Mouse (Mus musculus) heart, embryonic 13.5 days (tissue): Measurements from ENCODE around the gene Ttyh2. TPM values are rescaled to one million over a fixed set of nuclear protein-coding genes. Genes with fewer than 3 reads are reported as not detected.

Source experiments
- ATAC-seq: fragments of 200-750 bp; cut with Nextera tagmentation; 2 replicates; pipeline ENCODE4 v1.8.0; 2017; ENCODE audit warnings: moderate TSS enrichment; ENCODE audit not compliant: insufficient number of reproducible peaks, low FRiP score, low TSS enrichment; ENCODE audit errors: extremely low read depth
- H3K27ac ChIP-seq: fragments of 300-500 bp; sonication (generic); replicated peaks from 2 replicates; pipeline ENCODE4 v1.5.1; 2015; ENCODE audit warnings: moderate library complexity, mild to moderate bottlenecking, inconsistent platforms
- H3K27me3 ChIP-seq: fragments of 300-500 bp; sonication (generic); replicated peaks from 2 replicates; pipeline ENCODE4 v1.6.1; 2015; ENCODE audit warnings: mild to moderate bottlenecking, inconsistent platforms
- H3K36me3 ChIP-seq: fragments of 300-500 bp; sonication (generic); 2 replicates; pipeline ENCODE4 v1.6.1; 2015; ENCODE audit warnings: mild to moderate bottlenecking, inconsistent platforms
- H3K4me1 ChIP-seq: fragments of 300-500 bp; sonication (generic); 2 replicates; pipeline ENCODE4 v1.6.1; 2015; ENCODE audit warnings: inconsistent platforms
- H3K4me2 ChIP-seq: fragments of 300-500 bp; sonication (generic); 2 replicates; pipeline ENCODE4 v1.6.1; 2015; ENCODE audit warnings: inconsistent platforms, mild to moderate bottlenecking, moderate library complexity
- H3K4me3 ChIP-seq: fragments of 300-500 bp; sonication (generic); 2 replicates; pipeline ENCODE4 v1.5.1; 2015; ENCODE audit warnings: moderate library complexity, mild to moderate bottlenecking, inconsistent platforms
- H3K9ac ChIP-seq: fragments of 300-500 bp; sonication (generic); 2 replicates; pipeline ENCODE4 v1.6.1; 2015; ENCODE audit warnings: inconsistent platforms, mild to moderate bottlenecking, moderate library complexity
- H3K9me3 ChIP-seq: fragments of 300-500 bp; sonication (generic); 2 replicates; pipeline ENCODE4 v1.6.1; 2016; ENCODE audit warnings: inconsistent platforms
- WGBS: fragments of 180-500 bp; shearing (Covaris S2); methylation state at CpG from one replicate; pipeline ENCODE4 v1.1.7; 2015; ENCODE audit warnings: mixed read lengths; 5-methylcytosine and 5-hydroxymethylcytosine counted together
- polyA plus RNA-seq: library from polyadenylated mRNA; unstranded; fragments of >200 nt; fragmentation: Nextera tagmentation; extraction: Ambion mirVana; gene quantifications from 2 replicates; pipeline ENCODE4 v1.2.1, GENCODE M21; 2015

Gene Ttyh2
- polyA plus RNA-seq, 1 experiment from 2014 or later = 7.5 TPM

DNA sequence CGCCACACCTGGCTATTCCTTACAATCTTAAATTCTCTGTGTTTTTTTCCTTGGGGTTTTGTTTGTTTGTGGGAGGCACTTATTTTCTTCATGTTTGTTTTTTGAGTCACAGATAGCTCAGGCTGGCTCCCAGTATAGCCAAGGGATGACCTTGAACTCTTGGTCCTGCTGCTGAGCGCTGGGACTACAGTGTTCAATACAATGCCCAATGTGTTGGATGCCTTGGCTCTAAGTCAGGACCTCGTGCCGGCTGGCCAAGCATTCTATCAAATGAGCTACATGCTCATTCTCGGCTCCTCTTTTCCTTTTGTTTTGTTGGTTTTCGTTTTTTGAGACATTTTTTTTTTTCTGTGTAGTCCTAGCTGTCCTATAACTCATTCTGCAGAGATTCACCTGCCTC lies 18.2 kb downstream of the Ttyh2 start:
- Histone ChIP-seq H3K27me3 (no peaks in the 10 kb centered on the region), H3K4me2 (no peak overlapping the region), H3K9me3 (0 out of 2 replicates have a peak, but pooled peaks cover 2% of the 10 kb centered on the region), H3K9ac (no peak overlapping the region), H3K4me1 (peaks cover 4% of the 10 kb centered on the region; the same call in 1 of the 2 replicates), H3K27ac (no peak overlapping the region), H3K4me3 (no peak overlapping the region), H3K36me3 (peaks cover 9% of the 10 kb centered on the region)
- WGBS = 78% methylated on average over 6 of the region's 6 CpGs
- no peak for ATAC-seq

DNA sequence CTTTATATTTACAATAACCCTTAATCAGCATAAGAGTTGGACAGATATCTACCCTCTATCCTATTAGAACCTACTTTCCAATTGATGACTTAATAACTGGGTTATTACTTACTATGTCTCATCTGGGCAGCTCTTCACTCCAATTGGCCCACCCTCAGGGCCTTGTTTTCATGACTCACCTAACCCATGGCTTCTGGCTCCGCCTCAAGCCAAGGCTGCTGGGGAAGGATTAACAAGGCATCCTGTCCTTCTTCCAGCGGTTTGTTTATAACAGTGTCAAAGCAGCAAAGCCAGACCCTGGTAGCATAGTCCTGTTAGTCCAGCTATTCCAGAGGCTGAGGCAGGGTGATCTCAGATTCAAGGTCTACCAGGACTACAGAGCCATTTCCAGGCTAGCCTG lies 19.2 kb downstream of the Ttyh2 start:
- ATAC-seq = no peak
- 77% methylated on average over 2 of the region's 2 CpGs for WGBS
- Histone ChIP-seq H3K27me3 (no peaks in the 10 kb centered on the region), H3K9me3 (0 out of 2 replicates have a peak, but pooled peaks cover 2% of the 10 kb centered on the region), H3K4me1 (peaks cover 4% of the 10 kb centered on the region; the same call in 1 of the 2 replicates), H3K4me2 (no peak overlapping the region), H3K9ac (no peak overlapping the region), H3K27ac (no peak overlapping the region), H3K36me3 (peaks cover 9% of the 10 kb centered on the region), H3K4me3 (no peak overlapping the region)

DNA sequence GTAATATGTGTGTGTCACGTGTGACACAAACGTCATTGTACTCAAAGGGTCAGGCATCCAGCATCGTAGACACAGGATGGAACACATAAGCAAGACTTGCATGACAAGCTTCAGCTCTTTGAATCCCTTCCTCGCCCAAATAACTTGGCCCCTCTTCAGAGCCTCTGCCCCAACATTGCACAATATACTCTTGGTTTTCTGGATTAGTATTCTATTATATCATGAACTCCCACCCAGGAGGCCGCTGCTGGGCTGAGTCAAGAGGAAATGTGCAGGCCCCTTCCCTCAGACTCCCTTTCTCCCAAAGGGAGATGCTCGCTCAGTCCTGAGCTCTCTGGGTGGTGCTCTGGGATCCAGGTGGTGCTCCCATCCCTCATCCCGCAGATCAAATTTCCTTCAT lies 23.3 kb downstream of the Ttyh2 start:
- peaks cover 2% of the 10 kb centered on the region; the same call in 1 of the 2 replicates for H3K4me1 ChIP-seq
- H3K4me2 ChIP-seq = no peak overlapping the region
- peaks cover 9% of the 10 kb centered on the region for H3K36me3 ChIP-seq
- no peak overlapping the region for H3K27ac ChIP-seq
- no peak overlapping the region for H3K9ac ChIP-seq
- no peaks in the 10 kb centered on the region for H3K27me3 ChIP-seq
- WGBS = 89% methylated on average over 7 of the region's 7 CpGs
- 0 out of 2 replicates have a peak, but pooled peaks cover 2% of the 10 kb centered on the region for H3K9me3 ChIP-seq
- ATAC-seq = no peak
- H3K4me3 ChIP-seq = no peak overlapping the region

DNA sequence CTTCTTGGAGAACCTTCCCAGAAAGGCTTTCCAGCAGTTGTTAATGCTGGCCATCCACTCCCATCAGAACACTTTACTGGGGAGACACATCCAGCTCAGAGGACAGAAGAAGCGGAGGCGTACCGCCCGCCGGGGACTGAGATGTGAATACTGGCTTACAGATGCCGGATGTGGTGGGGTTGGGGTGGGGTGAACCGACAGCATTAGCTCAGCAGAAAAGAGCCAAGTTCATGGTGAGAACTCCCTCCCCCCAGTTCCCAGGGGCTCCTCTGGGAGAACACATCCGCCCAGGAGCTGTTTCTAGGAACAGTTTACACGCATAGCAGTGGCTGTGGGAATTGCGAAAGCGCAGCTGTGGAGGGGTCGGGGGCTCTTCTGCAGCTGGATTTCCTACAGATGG lies 24.3 kb downstream of the Ttyh2 start:
- 68% methylated on average over 12 of the region's 12 CpGs for WGBS

DNA sequence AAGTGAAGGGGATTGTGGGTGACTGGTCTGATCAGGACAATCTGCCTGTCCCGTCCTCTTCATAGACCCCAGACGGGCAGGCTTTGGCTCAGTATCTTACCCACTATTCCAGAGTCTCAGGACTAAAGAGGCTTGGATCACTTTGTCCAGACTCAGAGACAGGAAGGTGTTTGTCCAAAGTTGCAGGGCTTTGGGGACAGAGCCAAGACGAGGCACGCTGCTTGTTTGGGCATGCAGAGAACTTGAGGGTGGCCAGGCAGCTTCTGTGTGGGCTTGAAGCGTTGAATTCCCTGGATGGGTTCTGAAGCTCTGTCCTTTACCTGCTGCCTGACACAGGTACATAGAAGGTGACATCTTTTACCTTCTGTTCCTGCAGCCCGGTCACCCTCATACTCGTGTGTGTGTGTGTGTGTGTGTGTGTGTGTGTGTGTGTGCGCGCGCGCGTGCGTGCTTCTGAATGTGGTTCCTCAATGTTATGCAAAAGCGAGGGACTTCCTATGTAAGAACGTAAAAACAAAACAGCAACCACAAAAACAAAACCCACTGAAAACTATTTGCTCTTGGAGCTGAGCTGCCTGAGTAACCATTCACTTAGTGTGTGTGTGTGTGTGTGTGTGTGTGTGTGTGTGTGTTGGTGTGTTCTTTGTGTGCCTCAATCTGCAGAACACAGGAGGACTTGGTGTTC lies 27.2 kb downstream of the Ttyh2 start:
- Histone ChIP-seq H3K4me3 (no peak overlapping the region), H3K27me3 (no peaks in the 10 kb centered on the region), H3K4me2 (no peak overlapping the region), H3K36me3 (no peaks in the 10 kb centered on the region), H3K27ac (no peak overlapping the region), H3K4me1 (peaks cover 14% of the 10 kb centered on the region), H3K9ac (no peak overlapping the region), H3K9me3 (no peaks in the 10 kb centered on the region)
- 83% methylated on average over 15 of the region's 15 CpGs for WGBS
- ATAC-seq = no peak

More for the DNA sequence above, 24.3 kb downstream of the Ttyh2 start:
- H3K4me2 ChIP-seq = no peak overlapping the region
- H3K4me1 ChIP-seq = peaks cover 12% of the 10 kb centered on the region
- H3K27ac ChIP-seq = no peak overlapping the region
- H3K27me3 ChIP-seq = no peaks in the 10 kb centered on the region
- H3K9me3 ChIP-seq = 0 out of 2 replicates have a peak, but pooled peaks cover 2% of the 10 kb centered on the region
- ATAC-seq = no peak
- no peak overlapping the region for H3K9ac ChIP-seq
- peaks cover 9% of the 10 kb centered on the region for H3K36me3 ChIP-seq
- H3K4me3 ChIP-seq = no peak overlapping the region

DNA sequence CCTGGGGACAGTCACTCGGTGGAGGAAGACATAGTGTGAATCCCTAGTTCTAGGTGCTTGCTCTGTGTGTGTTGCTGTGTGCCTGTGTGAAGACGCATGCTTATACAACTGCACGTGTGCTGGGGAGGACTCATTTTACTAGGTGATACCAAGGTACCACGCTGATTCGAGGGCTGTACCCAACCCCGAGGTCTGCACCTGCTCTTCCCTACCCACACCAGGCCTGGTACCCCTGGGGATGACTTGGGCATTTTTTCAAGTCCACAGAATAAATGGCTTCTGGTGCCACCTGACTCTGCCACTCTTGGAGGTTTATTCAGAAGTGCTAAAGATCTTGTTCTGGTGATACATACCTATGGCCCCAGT lies 27.7 kb downstream of the Ttyh2 start:
- H3K36me3 ChIP-seq = no peaks in the 10 kb centered on the region
- ATAC-seq = no peak
- no peak overlapping the region for H3K27ac ChIP-seq
- WGBS = 80% methylated on average over 6 of the region's 6 CpGs
- H3K4me2 ChIP-seq = no peak overlapping the region
- peaks cover 14% of the 10 kb centered on the region for H3K4me1 ChIP-seq
- no peaks in the 10 kb centered on the region for H3K9me3 ChIP-seq
- no peak overlapping the region for H3K4me3 ChIP-seq
- H3K9ac ChIP-seq = no peak overlapping the region
- H3K27me3 ChIP-seq = no peaks in the 10 kb centered on the region

DNA sequence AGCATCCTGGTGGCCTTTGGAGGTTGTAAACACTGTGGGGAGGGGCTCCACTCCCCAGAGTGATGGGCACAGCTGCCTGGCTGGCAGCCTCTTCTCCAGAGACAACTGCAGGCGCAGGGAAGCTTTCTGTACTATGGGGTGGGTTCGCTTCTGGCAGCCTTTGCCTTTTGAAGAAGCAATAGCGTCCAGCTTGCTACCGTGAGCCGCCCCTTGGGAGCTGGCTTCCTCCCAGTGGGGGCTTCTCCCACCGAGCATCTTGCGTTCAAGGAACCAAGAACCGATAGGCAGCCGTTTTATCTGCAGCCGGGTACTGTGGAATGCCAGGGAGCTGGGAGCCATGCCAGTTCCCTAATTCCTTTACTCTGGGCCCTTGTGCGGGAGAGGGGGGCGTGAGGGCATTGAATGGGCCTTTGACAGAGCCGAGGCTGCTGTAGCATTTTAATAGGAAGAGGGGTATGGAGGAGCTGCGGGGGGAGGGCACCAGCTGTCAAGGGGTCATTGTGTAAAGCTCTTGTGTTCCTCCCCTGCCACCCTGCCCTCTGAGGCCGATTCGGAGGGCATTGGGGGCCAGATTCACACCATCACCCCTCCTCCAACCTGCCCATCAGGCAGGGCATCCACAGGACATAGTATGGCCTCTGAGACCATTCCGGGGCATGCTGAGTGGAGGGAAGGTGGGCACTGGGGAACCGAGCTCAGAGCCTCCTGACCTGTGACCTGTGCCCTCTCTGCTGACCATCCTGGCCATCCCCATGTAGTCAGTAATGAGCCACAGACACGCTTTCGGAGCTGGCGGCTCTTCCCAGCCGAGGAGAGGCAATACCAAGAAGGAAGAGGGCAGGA lies 29.1 kb downstream of the Ttyh2 start:
- H3K4me2 ChIP-seq = 0 out of 2 replicates have a peak overlapping the region, but pooled peaks have one; percentile 16

DNA sequence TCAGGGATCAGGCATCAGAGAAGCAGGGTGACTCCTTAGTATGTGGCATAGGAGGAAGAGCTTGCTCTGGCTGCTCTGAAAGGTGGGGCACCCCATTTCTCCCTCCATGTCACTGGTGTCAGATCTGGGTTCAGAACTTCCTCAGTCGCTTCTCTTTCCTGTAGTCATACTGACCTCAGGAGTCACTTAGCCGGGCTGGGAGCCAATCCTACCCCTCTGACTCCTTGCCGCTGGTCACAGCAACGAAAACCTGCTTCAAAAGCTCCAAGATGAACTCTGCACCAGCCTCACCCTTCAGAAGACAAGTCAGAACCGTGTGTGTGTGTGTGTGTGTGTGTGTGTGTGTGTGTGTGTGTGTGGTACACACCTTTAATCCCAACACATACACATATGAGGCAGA lies 31.1 kb downstream of the Ttyh2 start:
- no peak overlapping the region for H3K9ac ChIP-seq
- no peak for ATAC-seq
- WGBS = 74% methylated on average over 5 of the region's 5 CpGs

More for the DNA sequence above, 29.1 kb downstream of the Ttyh2 start:
- 57% methylated on average over 22 of the region's 22 CpGs for WGBS
- no peaks in the 10 kb centered on the region for H3K27me3 ChIP-seq
- no peak overlapping the region for H3K4me3 ChIP-seq
- no peaks in the 10 kb centered on the region for H3K9me3 ChIP-seq
- H3K9ac ChIP-seq = 0 out of 2 replicates have a peak overlapping the region, but pooled peaks have one; percentile 19
- peaks cover 14% of the 10 kb centered on the region for H3K4me1 ChIP-seq
- H3K36me3 ChIP-seq = peaks cover 4% of the 10 kb centered on the region; the same call in 1 of the 2 replicates
- no peak overlapping the region for H3K27ac ChIP-seq
- ATAC-seq = no peak

DNA sequence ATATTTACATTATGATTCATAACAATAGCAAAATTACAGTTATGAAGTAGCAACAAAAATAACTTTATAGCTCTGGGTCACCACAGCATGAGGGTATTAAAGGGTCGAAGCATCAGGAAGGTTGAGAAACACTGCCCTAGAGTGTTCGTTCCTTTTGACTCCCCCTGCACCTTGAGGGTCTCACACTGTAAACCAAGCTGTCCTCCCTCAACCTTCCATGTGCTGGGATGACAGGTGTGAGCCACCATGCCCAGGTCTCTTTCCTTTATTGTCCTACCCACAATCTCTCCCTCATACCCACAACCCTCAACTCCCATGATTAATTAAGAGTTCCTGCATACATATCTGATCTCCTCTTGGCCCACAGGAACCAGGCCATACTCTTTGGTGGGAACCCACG lies 36.2 kb downstream of the Ttyh2 start:
- Histone ChIP-seq H3K36me3 (peaks cover 8% of the 10 kb centered on the region), H3K27me3 (no peaks in the 10 kb centered on the region), H3K9ac (no peak overlapping the region), H3K9me3 (no peaks in the 10 kb centered on the region), H3K4me2 (no peak overlapping the region), H3K4me1 (no peaks in the 10 kb centered on the region), H3K4me3 (no peak overlapping the region), H3K27ac (no peak overlapping the region)
- WGBS = 87% methylated on average over 3 of the region's 3 CpGs
- no peak for ATAC-seq

More for the DNA sequence above, 31.1 kb downstream of the Ttyh2 start:
- Histone ChIP-seq H3K36me3 (peaks cover 8% of the 10 kb centered on the region), H3K9me3 (no peaks in the 10 kb centered on the region), H3K4me2 (no peak overlapping the region), H3K27ac (no peak overlapping the region), H3K4me1 (peaks cover 14% of the 10 kb centered on the region), H3K27me3 (no peaks in the 10 kb centered on the region), H3K4me3 (no peak overlapping the region)

DNA sequence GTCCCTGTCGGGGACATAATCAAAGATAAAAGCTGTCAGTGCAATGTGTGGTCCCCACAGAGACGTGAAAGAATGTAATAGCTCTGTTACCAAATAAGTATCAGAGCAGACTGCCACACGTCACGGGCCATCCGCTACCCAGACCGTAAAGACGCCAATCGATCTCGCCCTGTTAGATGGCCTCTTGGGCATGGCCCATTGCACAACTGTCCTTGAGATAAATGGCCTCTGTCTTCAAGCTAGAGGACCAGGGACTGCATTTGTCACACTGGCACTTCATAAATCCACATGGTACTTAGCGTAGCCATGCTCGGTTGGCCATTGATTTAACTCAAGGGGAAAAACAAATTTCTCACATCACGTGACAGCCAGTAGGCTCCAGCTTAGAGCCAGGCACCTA lies 36.6 kb downstream of the Ttyh2 start:
- Histone ChIP-seq H3K9ac (no peak overlapping the region), H3K4me2 (no peak overlapping the region), H3K9me3 (no peaks in the 10 kb centered on the region), H3K4me3 (no peak overlapping the region), H3K27me3 (no peaks in the 10 kb centered on the region), H3K36me3 (peaks cover 8% of the 10 kb centered on the region), H3K27ac (no peak overlapping the region), H3K4me1 (no peaks in the 10 kb centered on the region)
- ATAC-seq = no peak
- WGBS = 80% methylated on average over 12 of the region's 12 CpGs

DNA sequence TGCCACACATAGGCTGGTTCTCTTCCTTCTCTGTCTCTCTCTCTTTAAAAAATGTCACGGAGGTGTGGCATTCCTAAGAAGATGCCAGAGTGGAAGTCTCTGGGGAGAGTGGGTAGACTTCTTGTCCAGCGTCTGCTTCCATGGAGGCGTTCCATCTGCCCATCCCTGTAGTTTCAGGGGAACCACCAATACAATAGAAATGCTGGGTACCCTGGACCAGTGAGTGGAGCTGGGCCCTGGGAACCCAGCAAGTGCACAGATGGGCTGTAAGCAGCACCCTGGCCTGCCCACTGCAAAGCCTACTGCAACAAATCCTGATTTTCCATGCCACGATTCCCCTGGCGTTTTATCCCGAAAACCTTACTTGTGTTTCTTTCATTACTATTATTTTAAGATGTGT lies 39.3 kb downstream of the Ttyh2 start:
- H3K4me2 ChIP-seq = no peak overlapping the region
- H3K27ac ChIP-seq = no peak overlapping the region
- WGBS = 79% methylated on average over 6 of the region's 6 CpGs
- no peak overlapping the region for H3K9ac ChIP-seq
- no peaks in the 10 kb centered on the region for H3K4me1 ChIP-seq
- H3K4me3 ChIP-seq = no peak overlapping the region
- no peaks in the 10 kb centered on the region for H3K27me3 ChIP-seq
- H3K9me3 ChIP-seq = no peaks in the 10 kb centered on the region
- peaks cover 5% of the 10 kb centered on the region; the same call in 1 of the 2 replicates for H3K36me3 ChIP-seq
- no peak for ATAC-seq
